Mouse (Mus musculus) stomach, postnatal 0 days (tissue): ENCODE data around the gene Dppa3. TPM values are rescaled to one million over a fixed set of nuclear protein-coding genes. Genes with fewer than 3 reads are reported as not detected.

ENCODE experiments used
- ATAC-seq: fragments of 200-750 bp; cut with Nextera tagmentation; 2 replicates; pipeline ENCODE4 v1.8.0; 2017; ENCODE audit not compliant: low FRiP score, low TSS enrichment
- DNase-seq: peaks from one replicate; pipeline ENCODE4 v3.0.0-alpha.2; 2016; ENCODE audit warnings: low spot score
- H3K27ac ChIP-seq: fragments of 300-500 bp; sonication (generic); replicated peaks from 2 replicates; pipeline ENCODE4 v1.5.1; 2014; ENCODE audit warnings: mild to moderate bottlenecking, control low read depth
- H3K27me3 ChIP-seq: fragments of 300-500 bp; sonication (generic); 2 replicates; pipeline ENCODE4 v1.6.1; 2014; ENCODE audit warnings: low read length; ENCODE audit not compliant: control insufficient read depth, insufficient read depth
- H3K36me3 ChIP-seq: fragments of 300-500 bp; sonication (generic); 2 replicates; pipeline ENCODE4 v1.6.1; 2014; ENCODE audit warnings: low read length, mixed read lengths; ENCODE audit not compliant: control insufficient read depth, insufficient read depth
- H3K4me1 ChIP-seq: fragments of 300-500 bp; sonication (generic); replicated peaks from 2 replicates; pipeline ENCODE4 v1.6.1; 2014; ENCODE audit warnings: antibody characterized with exemption; ENCODE audit not compliant: control insufficient read depth, insufficient read depth
- H3K4me2 ChIP-seq: fragments of 300-500 bp; sonication (generic); replicated peaks from 2 replicates; pipeline ENCODE4 v1.6.1; 2014; ENCODE audit warnings: low read depth, mild to moderate bottlenecking, control low read depth, moderate library complexity
- H3K4me3 ChIP-seq: fragments of 300-500 bp; sonication (generic); 2 replicates; pipeline ENCODE4 v1.5.1; 2014; ENCODE audit warnings: low read depth, low read length, control low read depth
- H3K9ac ChIP-seq: fragments of 300-500 bp; sonication (generic); 2 replicates; pipeline ENCODE4 v1.6.1; 2014; ENCODE audit warnings: mild to moderate bottlenecking, low read length, control low read depth, mixed read lengths
- H3K9me3 ChIP-seq: fragments of 300-500 bp; sonication (generic); 2 replicates; pipeline ENCODE4 v1.6.1; 2016; ENCODE audit warnings: low read length; ENCODE audit not compliant: control insufficient read depth
- CTCF ChIP-seq: IDR thresholded peaks from 2 replicates; pipeline ENCODE4 v1.5.1; 2016; ENCODE audit warnings: antibody characterized with exemption, low read depth, mild to moderate bottlenecking, moderate library complexity
- EP300 ChIP-seq: optimal IDR thresholded peaks from 2 replicates; pipeline ENCODE3; 2016; ENCODE audit warnings: antibody characterized with exemption
- WGBS: fragments of 180-500 bp; shearing (Covaris S2); extraction: QIAGEN DNeasy Blood & Tissue Kit; methylation state at CpG from one replicate; pipeline ENCODE4 v1.1.7; 2014; 5-methylcytosine and 5-hydroxymethylcytosine counted together
- polyA plus RNA-seq: library from polyadenylated mRNA; unstranded; fragments of >200 nt; fragmentation: Nextera tagmentation; extraction: Ambion mirVana; gene quantifications from 2 replicates; pipeline ENCODE4 v1.2.1, GENCODE M21; 2015

Dppa3 gene
- polyA plus RNA-seq, 1 experiment from 2014 or later = not detected

- Histone ChIP-seq H3K27ac (no peak overlapping the region), H3K9ac (no peak overlapping the region), H3K4me2 (no peak overlapping the region), H3K4me3 (no peak overlapping the region), H3K4me1 (no peaks in the 10 kb centered on the region), H3K27me3 (no peaks in the 10 kb centered on the region), H3K36me3 (no peaks in the 10 kb centered on the region), H3K9me3 (no peaks in the 10 kb centered on the region)
- no peak for ATAC-seq
- TF ChIP-seq EP300 = no peak
- TF ChIP-seq CTCF = no peak
- DNase-seq = peak; percentile 41
- 38% methylated on average over 8 of the region's 8 CpGs for WGBS
Observed at GRCm38 (mm10) chr6:122672746-122673145, 46.5 kb downstream of the Dppa3 start.

Other genes with a start within 250 kb of the Dppa3 start
- 1.7 and 2.4 TPM in 2 replicates for gene Rimklb, start 127.6 kb upstream of the Dppa3 start, polyA plus RNA-seq
- 219 and 276 TPM in 2 replicates for gene Mfap5, start 120.6 kb upstream of the Dppa3 start, polyA plus RNA-seq
- gene Aicda, start 72.6 kb upstream of the Dppa3 start, polyA plus RNA-seq = 0.04 TPM in 1 of 2 replicates, not detected in the other
- 7.3 and 7.8 TPM in 2 replicates for gene Apobec1, start 24.0 kb upstream of the Dppa3 start, polyA plus RNA-seq
- not detected in 2 replicates for gene Gdf3, start 16.3 kb upstream of the Dppa3 start, polyA plus RNA-seq
- 0.06 and 0.07 TPM in 2 replicates for gene Nanog, start 81.1 kb downstream of the Dppa3 start, polyA plus RNA-seq
- 3.3 and 4.0 TPM in 2 replicates for gene Slc2a3, start 175.2 kb downstream of the Dppa3 start, polyA plus RNA-seq
- gene Foxj2, start 193.5 kb downstream of the Dppa3 start, polyA plus RNA-seq = 3.0 and 3.5 TPM in 2 replicates
- 2.4 and 2.5 TPM in 2 replicates for gene C3ar1, start 229.8 kb downstream of the Dppa3 start, polyA plus RNA-seq
- gene Necap1, start 248.1 kb downstream of the Dppa3 start, polyA plus RNA-seq = 29.1 and 29.8 TPM in 2 replicates